Mouse (Mus musculus): ENCODE measurements at regions not wholly inside any gene's neighbourhood (a gene's known extent, or its start where the extent isn't known, plus 50 kb on each side); places are given as distances from the start of the nearest gene placed in this dataset.
A peak's percentile ranks its signal among the peaks of the same experiment; 100 is the strongest.

DNA sequence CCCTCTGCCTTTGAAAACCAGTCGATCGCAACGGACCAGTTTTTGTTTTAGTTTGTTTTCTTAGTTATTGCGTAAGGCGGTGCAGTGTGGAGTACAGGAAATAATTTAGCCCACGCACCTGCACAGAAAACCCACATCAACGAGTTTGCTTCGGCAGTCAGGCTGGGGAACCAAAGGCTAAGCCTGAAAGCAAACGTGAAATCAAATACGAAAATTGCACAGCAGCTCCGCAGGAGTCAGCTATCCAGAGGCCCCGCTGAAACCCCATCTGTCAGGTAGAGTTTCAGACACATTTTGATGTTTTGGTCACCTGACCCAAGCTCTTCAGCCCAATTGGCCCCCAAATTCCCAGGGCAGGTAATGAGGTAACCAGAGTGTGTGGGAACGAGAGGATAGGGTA lies 435.6 kb upstream of the Atp11b start:
- no peak for DNase-seq

DNA sequence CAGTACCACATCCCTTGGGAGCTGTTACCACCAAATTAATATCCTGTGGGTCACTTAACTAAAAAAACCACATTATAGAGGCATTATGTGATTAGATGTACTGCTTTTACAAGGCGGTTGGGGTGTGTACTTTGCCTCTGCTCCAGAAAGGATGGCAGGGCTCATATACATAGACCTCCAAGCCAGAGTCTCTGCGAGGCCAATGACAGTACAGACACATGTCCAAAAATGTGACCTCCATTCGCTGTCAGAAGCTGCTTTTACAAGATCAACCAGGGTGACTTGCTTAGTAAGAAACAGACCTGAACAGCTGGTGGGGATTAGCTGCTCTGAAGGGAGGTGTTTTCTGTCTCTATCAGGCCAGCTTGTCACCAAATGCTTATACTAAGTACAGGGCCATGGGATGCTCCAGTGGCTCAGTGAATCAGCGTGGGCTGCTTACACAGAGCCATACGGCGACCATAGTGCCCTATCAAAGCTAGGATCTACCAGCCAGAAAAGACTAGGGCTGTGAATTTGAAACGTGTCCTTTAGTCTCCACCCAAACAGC lies 433.0 kb upstream of the Atp11b start:
- DNase-seq = no peak

DNA sequence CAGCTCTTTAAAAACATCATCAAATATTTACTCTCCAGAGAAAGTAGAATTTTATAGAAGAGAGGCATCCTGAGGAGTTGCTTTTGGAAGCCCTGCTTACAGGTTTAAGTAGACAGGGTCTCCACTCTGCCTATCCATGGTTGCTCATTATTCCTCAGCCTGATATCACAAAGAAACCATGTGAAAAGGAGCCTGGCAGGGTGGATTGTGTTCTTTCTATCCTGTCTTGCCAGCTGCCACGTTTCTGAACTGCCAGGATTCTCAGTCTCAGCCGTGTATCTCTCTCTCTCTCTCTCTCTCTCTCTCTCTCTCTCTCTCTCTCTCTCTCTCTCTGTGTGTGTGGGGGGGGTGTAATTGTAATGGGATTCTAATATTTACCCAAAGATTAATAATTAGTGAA lies 431.9 kb upstream of the Atp11b start:
- no peak for DNase-seq

DNA sequence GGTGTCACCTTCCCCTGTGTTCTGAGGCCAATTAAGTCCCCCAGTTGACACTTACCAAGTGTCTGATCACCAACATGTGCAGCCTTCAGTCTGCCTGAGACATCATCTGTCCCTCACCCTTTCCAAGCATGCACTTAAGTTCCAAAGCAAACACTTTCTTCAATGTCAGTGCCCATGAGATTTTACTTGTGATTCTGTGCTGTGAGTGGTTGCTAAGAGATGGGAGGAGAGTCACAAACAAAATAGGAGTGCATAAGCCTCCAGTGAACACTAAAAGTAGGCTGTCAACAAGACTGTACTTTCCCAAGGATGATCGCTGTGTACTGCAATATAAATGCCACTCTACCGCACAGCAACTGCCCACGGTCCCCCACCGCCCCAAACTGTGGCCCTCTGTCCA lies 431.0 kb upstream of the Atp11b start:
- DNase-seq = no peak

DNA sequence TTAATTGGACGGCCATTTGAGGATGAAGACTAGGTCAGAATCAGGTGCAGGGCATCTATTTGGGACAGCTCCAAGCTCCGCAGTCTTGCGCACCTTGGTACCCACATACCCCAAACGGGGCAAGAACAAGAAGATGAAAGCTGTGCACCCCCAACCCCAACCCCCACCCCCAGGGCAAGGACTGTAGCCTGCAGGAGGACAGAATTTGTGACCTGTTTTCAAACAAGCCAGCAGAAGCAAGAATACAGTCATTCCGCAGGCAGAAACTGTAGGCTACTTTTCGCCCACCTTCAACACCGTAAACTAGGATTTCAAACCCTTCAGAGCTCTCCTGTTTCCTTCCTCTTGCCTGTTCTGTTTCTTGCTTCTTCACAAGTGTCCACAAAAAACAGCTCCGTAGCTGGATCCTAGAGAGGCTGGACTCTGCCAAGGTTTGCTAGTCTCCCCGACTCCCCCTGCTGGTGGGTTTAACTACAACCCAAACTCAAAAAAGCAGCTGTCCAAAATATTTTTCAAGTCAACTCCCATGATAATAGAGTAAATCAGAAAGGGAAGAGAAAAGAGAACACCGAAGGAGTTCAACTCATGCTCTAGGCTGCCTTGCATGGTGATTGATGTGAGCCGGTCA lies 430.3 kb upstream of the Atp11b start:
- peak; percentile 64 for DNase-seq

DNA sequence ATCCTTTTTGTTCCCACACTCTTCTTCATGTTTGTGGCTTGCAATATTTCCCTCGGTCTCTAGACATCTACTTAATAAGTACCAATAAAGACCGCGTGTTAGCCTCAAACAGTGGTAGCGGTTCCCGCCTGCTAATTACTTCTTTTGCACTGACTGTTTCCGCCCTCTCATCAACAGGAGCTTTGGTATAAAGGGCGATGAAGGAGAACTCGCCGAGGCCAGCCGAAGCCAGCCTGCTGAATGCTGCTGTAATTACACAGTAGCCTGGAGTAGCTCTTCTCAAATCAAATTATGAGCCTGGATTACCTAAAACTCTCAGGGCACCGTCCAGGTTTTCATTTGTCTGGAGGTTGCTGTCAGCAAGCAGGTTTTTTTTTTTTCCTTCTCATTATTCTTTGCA lies 429.7 kb upstream of the Atp11b start:
- no peak for DNase-seq

DNA sequence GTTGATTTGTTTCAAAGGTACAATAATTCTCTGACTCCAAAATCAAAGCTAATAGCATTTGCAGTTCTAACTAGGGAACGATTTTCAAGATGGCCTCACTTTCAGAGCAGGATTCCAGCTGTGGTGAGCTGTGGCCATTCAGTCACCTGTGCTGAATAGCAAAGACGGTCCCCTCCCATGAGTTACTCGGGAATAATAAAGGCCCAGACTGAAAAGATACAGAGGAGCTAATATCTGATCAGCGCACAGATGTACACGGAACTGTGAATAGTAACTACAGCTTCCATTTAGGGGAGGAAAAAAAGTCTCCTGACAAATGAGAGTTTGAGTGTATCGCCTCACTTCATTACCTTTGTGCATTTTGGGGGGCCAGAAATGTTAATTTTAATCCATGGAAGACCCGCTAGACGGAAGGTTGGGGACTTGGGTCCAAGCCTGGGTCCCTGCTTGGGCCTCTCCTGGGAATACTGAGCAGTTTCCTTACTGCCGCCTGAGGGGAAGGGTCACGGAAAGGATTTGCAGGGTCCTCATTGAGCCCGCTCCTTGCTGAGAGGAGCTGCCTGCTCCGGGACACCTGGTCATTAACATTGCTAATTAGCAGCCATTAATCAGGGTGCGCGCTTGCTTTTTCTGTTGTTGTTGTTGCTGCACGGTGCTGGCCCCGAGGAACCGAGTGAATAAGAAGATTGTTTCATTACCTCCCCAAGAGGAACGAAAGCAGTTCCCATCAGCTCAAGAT lies 421.2 kb upstream of the Atp11b start:
- DNase-seq = no peak

DNA sequence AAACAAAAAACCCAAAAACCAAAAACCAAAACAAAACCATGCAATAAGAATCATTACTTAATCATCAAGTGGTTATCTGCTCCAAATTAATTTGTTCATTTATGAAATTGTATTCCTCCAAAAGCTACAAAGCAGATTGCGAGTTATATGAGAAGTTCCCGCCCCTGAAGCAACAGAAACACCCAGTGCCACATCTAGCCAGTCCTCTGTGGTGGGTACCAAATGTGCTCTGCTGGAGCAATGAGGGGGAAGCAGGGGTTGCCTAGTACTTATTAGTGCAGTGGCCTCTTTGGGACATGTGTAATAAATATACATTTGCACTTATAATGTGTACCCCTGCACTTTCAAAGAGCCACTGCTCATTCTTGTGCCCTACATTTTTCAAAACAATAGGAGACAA lies 419.9 kb upstream of the Atp11b start:
- DNase-seq = no peak

DNA sequence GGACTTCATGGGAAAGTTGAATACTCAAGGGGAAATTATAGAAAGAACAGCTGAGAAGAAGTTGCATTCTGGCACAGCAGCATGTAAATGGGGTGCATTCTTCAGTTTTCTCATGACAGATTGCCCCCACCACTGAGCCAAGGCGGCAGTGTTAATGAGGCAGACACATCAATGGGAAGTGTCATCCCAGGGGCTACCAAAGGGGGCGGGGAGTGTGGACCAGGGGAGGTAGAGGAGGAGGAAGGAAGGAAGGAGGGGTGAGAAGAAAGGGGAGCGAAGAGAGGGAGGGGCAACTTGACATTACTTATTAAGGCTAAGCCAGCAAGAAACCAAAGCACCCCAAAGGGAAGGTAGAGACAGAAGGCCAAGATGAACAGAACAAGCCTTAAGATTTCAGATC lies 419.4 kb upstream of the Atp11b start:
- no peak for DNase-seq

DNA sequence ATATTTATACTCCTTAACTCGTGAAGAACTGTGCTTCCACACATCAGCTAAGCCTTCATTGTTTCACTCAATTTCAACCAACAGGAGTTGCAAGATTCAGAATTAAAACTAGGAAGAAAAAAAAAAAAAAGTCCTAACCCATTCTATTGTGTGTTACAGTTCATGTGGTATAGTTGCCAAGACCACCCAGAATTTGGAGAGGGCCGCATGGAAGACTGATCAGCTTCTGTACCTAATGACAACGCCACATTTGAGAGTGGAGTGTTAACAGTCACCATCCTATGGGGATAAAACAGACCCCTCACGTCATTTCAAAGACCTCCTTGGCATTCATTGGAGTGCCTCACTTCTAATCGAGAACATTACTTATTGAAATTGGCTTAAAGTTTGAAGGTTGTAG lies 418.1 kb upstream of the Atp11b start:
- DNase-seq = no peak

DNA sequence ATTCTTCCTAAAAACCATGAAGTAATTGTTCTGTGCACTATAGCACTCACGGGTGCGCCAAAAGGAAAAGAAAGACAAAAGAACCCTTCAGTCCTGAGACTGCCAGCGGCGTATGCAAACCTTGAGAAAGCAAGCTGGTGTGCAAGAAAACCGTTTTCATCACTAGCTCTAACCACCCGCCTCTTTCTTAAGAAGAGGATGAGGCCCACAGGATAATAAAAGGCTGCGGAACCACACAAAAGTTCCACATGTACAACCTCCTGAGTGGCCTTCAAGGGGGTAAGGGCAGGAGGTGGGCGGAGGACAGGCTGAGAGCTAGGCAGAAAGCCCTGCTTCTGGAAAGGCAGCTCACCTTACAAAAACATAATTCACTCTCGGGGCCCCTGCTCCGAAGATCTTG lies 413.4 kb upstream of the Atp11b start:
- DNase-seq = no peak

DNA sequence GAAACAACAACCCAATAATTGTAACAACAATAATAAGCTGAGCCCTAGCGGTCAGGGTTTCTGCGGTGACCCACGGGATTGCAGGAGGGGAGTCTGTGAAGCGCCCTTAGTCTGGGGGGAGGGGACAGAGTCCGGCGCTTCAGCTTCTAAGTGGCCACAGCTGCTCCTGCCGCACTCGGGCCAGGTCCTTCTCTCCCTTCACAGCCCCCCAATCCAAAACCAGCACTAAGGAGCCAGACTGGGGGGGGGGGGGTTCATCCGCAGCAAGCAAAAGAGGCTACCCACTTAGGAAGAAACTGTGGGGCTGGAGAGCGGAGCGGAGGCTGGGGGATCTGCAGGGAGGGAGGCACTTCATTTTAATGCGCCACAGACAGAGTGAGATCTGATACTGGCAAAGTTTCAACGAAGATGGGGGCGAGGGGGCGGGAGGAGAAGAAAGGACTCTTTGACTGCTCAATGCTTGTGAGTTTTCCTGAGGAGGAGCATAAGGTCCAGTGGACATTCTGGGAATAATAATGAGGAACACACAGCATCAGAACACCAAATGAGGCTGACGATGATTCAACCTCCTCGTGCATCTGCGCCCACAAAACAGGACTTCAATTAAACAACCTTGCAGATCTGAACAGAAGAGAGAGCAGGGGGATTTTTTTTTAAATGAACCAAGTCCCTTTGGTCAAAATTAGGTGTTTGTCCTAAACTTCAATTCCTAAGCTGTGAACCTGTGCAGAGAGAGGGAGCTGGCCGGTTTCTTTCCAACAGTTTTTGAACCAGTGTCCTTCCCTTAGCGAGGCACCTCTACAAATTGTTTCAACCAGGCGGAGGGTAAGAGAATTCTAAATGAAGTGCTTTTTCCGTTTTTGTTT lies 412.7 kb upstream of the Atp11b start:
- DNase-seq = peak; percentile 29

DNA sequence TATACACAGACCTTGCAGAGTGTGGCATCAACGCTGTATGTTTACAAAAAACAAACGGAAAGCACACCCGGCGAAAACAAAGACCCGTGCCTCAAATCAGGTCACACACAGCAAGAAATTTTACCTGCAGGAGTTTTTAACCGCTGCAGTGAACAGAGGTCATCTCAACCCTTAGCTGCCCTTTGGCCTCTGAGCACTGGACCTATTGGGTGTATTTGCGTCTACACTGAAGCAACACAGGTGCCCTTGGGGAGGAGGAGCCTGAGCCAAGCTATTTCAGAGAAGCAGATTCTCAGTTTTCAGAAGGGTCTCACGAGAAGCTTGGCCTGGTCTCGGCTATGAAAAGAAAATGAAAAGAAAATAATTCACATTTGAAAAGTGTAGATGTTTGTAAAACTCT lies 412.1 kb upstream of the Atp11b start:
- DNase-seq = no peak

DNA sequence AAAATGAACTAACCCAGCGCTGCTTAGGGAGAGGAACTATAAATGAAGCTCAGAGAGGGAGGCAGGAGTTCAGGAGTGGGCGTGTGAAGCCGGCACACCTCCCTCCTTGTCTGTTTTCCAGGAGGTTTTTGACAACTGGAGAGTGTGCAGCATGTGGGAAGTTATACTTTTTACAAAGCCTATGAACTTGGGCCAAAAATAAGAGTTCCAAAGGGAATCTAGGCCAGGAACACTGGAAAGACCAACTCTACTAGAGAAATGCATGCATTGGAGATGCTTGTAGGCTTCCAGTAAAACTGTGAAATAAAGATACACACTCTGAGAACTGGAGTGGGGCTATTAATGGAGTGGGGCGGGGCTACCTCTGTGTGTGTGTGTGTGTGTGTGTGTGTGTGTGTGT lies 411.3 kb upstream of the Atp11b start:
- no peak for DNase-seq

DNA sequence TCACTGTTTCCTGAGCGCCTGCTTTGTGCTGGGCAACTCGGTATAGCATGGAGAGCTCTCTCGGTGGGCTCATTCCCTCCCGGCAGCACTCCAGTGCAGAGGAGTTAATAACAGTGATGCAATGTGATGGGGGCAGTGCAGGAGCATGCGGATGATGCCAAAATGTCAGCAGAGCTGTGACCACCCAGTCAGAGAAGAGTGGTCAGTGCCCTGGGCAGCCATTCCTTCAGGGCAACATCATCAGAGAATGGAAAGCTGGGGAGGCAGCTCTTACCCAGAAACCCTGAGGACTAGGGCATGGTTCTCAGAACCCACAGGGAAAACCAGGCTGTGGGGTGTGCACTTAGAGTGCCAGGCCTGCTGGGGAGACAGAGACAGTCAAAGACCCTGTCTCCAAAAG lies 410.0 kb upstream of the Atp11b start:
- DNase-seq = no peak

DNA sequence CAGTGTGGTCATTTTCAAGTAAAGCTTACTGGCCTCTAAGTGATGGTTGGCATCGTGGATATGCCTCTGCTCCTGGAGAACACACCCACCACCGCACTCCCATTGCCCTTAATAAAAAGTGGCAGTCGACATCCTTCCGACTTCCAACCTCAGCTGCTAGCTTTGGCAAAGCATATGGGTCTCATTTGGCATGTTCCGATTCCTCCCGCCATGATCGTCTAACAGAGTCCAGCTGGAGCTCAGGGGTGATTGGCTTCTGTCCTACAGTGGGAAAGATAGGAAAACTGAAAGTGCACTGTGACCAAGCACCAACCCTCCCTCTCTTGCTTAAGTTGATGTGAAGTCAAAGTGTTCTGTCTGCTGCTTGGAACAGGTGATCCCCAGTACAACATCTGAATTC lies 404.8 kb upstream of the Atp11b start:
- DNase-seq = no peak

DNA sequence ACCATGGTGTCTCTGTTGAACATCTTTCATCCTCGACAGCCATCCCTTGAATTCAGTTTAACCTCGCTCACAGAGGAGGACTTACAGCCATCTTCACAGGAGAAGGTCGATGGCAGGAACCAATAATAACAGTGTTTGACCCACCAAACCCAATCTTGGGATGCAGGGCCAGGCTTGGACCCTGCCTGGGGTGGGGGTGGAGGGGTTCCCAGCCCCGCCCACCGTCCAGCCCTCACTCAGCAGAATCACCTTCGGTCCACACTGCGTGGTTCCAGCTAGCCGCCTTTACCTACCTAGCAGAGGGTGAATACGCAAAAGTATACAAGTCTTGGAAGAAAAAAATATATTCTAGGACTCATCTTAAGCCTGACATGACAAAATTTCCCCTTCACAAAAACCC lies 400.5 kb upstream of the Atp11b start:
- DNase-seq = no peak

DNA sequence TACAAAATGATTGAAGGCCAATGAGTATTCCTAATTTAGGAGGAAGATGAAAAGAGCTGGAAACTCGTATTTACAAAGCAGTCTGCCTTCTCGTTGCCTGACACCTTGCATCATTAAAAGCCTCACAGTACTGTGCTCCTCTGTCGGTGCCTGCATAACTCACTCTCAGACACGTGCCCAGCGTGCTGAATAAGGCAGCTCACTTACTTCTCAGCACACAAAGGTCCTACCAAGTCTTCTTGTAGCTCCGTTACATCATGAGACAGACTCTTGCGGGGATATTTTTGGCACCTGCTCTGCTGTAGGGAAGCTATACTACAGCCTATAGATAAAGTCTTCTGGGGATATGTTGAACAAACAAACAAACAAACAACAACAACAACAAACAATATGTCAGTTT lies 400.0 kb upstream of the Atp11b start:
- DNase-seq = no peak

DNA sequence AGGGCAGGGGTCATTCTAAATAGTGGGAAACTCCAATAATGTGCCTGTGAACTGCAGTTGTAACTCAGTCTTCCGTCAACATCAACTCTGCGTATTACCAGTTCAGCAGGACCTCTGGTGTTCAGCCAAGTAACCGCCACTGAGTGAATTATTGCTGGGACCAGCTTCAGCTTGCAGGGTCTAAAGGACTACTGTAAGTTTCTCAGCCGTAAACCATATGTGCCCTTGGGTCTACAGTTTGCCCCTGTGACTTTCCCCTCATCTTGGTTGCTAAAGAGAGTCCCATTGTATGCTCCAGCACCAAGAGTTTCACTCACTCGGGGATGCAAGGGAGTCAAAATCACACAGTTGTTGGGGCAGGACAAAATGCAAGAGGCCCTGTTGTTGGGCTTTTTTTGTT lies 399.6 kb upstream of the Atp11b start:
- no peak for DNase-seq

DNA sequence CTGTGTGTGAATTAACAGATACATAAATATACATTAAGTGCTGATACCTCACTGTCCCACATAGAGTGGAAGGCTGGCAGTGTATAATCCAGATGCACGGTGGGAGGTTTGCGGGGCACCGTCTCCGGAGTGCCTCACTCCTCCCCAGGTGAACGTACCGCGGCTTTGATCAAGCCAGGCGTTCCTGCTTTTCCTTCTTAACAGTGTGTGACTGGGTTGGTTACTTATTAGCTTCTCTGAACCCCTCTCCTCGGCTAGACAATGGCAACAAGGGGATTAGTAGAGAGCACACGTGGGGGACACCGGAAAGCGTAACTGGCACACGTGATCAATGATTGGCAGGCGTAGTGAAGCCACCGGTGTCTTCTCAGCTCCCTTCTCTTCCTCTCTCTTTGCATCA lies 396.8 kb upstream of the Atp11b start:
- no peak for DNase-seq

DNA sequence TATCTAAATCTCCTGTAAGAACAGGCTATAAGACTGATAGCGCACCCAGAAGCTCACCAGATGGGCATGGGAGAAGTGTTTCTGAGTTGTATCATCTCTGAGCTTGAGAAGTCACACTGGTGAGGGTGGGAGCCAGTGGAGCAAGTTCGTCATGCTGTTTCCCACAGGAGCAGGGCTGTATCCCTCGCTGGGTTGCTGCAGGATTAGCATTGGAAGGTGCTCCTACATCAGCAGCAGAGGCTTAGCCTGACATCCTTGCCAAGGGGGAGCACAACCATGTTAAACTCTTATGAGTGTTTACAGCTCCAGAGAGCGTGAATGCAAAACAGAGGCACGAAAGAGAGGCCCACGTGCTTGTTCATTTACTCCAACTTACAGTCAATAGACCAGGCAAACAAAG lies 395.4 kb upstream of the Atp11b start:
- DNase-seq = no peak

DNA sequence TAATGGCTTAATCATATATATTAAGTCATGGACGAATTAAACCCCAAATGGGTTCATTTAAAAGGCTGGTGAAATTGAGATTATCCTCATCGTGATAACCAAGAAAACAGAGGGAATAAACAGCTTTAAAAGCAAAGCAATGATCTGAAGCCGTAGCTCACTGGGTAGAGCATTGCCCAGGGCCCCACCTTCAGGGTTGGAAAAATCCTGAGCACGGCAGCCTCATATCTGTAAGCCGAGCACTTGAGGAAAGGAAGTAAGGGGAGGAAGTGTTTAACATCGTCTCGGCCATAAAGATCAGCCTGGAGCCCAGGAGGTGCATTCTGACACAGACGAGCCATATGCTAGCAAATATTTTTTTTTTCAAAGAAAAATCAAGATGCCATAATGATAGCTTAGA lies 394.6 kb upstream of the Atp11b start:
- DNase-seq = no peak

DNA sequence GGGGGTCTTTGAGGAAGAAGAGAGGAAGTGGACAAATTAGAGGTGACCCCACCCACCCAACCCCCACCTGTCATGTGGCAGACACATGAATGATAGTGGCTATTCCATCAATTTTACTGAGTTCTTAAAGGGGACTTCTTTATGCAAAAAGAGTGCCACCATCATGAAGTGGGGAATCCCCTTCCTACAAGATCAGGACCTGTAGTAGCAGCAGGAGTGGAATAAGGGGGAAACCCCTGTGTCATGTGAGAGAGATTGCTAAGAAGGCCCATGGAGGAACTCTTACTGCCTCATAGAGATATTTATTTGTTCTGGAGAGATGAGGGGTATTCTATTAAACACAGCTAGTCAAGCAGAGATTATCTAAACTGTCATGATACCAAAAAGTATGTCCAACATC lies 393.4 kb upstream of the Atp11b start:
- DNase-seq = no peak
